Mouse (Mus musculus) cerebellum, adult 9-10 months (tissue): ENCODE data around the gene Gabrg3.

Experiments used
- DNase-seq: peaks from one replicate; pipeline ENCODE4 v3.0.0; 2022

Gabrg3 gene

GRCm38 (mm10) chr7:57386517-57387340 is at the start of gene Gabrg3:
TSS of gene Gabrg3 (minus strand) at chr7:57387188.
- no peak for DNase-seq

- no peak for DNase-seq
Measured at GRCm38 (mm10) chr7:57422675-57423074, 35.7 kb upstream of the Gabrg3 start.

GRCm38 (mm10) chr7:57421044-57421443 is 34.1 kb upstream of the Gabrg3 start:
- no peak for DNase-seq

GRCm38 (mm10) chr7:57419392-57419791 is 32.4 kb upstream of the Gabrg3 start, which contains the start of gene Gabrb3:
TSS of gene Gabrb3 (plus strand) at chr7:57419692.
- no peak for DNase-seq

- DNase-seq = no peak
Measured at GRCm38 (mm10) chr7:57412896-57413295, 25.9 kb upstream of the Gabrg3 start.

- no peak for DNase-seq
Measured at GRCm38 (mm10) chr7:57411163-57411562, 24.2 kb upstream of the Gabrg3 start.

- no peak for DNase-seq
Measured at GRCm38 (mm10) chr7:57393551-57393950, 6.6 kb upstream of the Gabrg3 start.

- DNase-seq = no peak
Measured at GRCm38 (mm10) chr7:57390046-57390445, 3.1 kb upstream of the Gabrg3 start.

- DNase-seq = no peak
Measured at GRCm38 (mm10) chr7:57387341-57387654, 310 bp upstream of the Gabrg3 start.

- peak; percentile 14 for DNase-seq
Measured at GRCm38 (mm10) chr7:57384112-57384511, 2.9 kb downstream of the Gabrg3 start.

GRCm38 (mm10) chr7:57366013-57366390 is 21.0 kb downstream of the Gabrg3 start:
- DNase-seq = no peak

- DNase-seq = no peak
Measured at GRCm38 (mm10) chr7:57365134-57366012, 21.6 kb downstream of the Gabrg3 start.

- DNase-seq = no peak
Measured at GRCm38 (mm10) chr7:57363812-57364211, 23.2 kb downstream of the Gabrg3 start.

GRCm38 (mm10) chr7:57357871-57358540 is 29.0 kb downstream of the Gabrg3 start:
- no peak for DNase-seq

GRCm38 (mm10) chr7:57356565-57357301 is 30.3 kb downstream of the Gabrg3 start:
- DNase-seq = no peak

- DNase-seq = no peak
Measured at GRCm38 (mm10) chr7:57348774-57349173, 38.2 kb downstream of the Gabrg3 start.

GRCm38 (mm10) chr7:57341910-57342309 is 45.1 kb downstream of the Gabrg3 start:
- no peak for DNase-seq

GRCm38 (mm10) chr7:57331211-57331610 is 55.8 kb downstream of the Gabrg3 start:
- DNase-seq = no peak

- DNase-seq = no peak
Measured at GRCm38 (mm10) chr7:57330240-57330639, 56.7 kb downstream of the Gabrg3 start.

GRCm38 (mm10) chr7:57324473-57324872 is 62.5 kb downstream of the Gabrg3 start:
- DNase-seq = no peak

GRCm38 (mm10) chr7:57322086-57322485 is 64.9 kb downstream of the Gabrg3 start:
- DNase-seq = no peak

GRCm38 (mm10) chr7:57314971-57315370 is 72.0 kb downstream of the Gabrg3 start:
- no peak for DNase-seq

- DNase-seq = no peak
Measured at GRCm38 (mm10) chr7:57312018-57312417, 75.0 kb downstream of the Gabrg3 start.
